Mouse (Mus musculus): Measurements from ENCODE around the gene Fam185a.

- TF ChIP-seq POLR2A (IDR thresholded peaks at IDR 0.05; ENCODE audit: borderline replicate concordance, low read depth, low read length) (no peak), CTCF (IDR thresholded peaks at IDR 0.05; ENCODE audit: low read depth, low read length) (no peak)
Observed at GRCm38 (mm10) chr5:21487716-21488115, 63.0 kb downstream of the Fam185a start.

Data from bone marrow macrophage, adult 2 months (primary cell).